Mouse (Mus musculus): ENCODE results near the gene Defb19.

DNA sequence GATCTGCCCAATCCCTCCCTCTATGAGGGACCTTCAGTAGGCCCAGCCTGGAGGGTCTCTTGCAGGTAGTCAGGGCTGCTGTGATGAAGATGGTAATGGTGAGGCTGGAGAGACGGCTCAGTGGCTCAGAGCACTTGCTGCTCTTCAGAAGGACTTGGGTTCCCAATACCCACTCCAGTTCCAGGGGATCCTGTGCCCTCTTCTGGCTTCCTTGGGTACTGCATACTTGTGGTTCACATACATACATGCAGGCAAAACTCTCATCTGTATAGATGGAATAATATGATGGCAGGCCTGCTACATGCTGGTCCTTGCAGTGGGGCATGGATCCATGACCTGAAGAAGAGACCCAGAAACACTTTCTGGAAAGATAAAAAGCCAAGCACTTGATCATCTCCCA, 28.6 kb upstream of the Defb19 start:
- TF ChIP-seq CTCF (conservative IDR thresholded peaks at IDR 0.05; ENCODE audit: insufficient read depth, insufficient read length, low read depth, low read length) (no peak), POLR2A (IDR thresholded peaks at IDR 0.05; ENCODE audit: low read depth, low read length) (no peak)

All from kidney, adult 2 months (tissue).